Mouse (Mus musculus) MEL (cell line): Measurements from ENCODE around the gene Chrna9. TPM values are rescaled to one million over a fixed set of nuclear protein-coding genes. Genes with fewer than 3 reads are reported as not detected.

Experiments used
- DNase-seq: peaks from one replicate; pipeline ENCODE4 v3.0.0; 2011; ENCODE audit warnings: low read depth, low spot score
- H3K27ac ChIP-seq: 2 replicates; pipeline ENCODE4 v1.5.1; 2012; ENCODE audit warnings: low read depth, mild to moderate bottlenecking, control low read depth, low read length, moderate library complexity; ENCODE audit not compliant: control insufficient read depth
- H3K27me3 ChIP-seq, 2 experiments: fragments of 150-350 bp in 1 of 2; sonication (generic) in 1 of 2; 2 replicates each; pipeline ENCODE4 v1.6.1; 2012; ENCODE audit warnings: low read length in 2 of 2, mild to moderate bottlenecking in 2 of 2, improper control_type of control experiment in 1 of 2, moderate library complexity in 1 of 2; ENCODE audit not compliant: insufficient read depth in 2 of 2, control insufficient read depth in 1 of 2
- H3K36me3 ChIP-seq, 2 experiments: 2 replicates each; pipeline ENCODE4 v1.6.1; 2012 to 2014; ENCODE audit warnings: low read length in 2 of 2, improper control_type of control experiment in 1 of 2, inconsistent platforms in 1 of 2, mild to moderate bottlenecking in 1 of 2; ENCODE audit not compliant: insufficient read depth in 2 of 2, control insufficient read depth in 1 of 2
- H3K4me1 ChIP-seq, 2 experiments: fragments of 150-350 bp in 1 of 2; sonication (generic) in 1 of 2; 2 replicates each; pipeline ENCODE4 v1.6.1; 2012; ENCODE audit warnings: low read length in 2 of 2, improper control_type of control experiment in 1 of 2, mild to moderate bottlenecking in 1 of 2; ENCODE audit not compliant: insufficient read depth in 2 of 2, control insufficient read depth in 1 of 2
- H3K4me3 ChIP-seq, 2 experiments: fragments of 150-350 bp in 1 of 2; sonication (generic) in 1 of 2; 2 replicates each; pipeline ENCODE4 v1.5.1; 2012; ENCODE audit warnings: low read depth in 2 of 2, low read length in 2 of 2, mild to moderate bottlenecking in 2 of 2, moderate library complexity in 2 of 2, control low read depth in 1 of 2, improper control_type of control experiment in 1 of 2; ENCODE audit not compliant: control insufficient read depth in 1 of 2, insufficient read depth in 1 of 2
- H3K79me2 ChIP-seq: 2 replicates; pipeline ENCODE4 v1.6.1; 2012; ENCODE audit warnings: mild to moderate bottlenecking, low read length, moderate library complexity; ENCODE audit not compliant: control insufficient read depth, poor library complexity, insufficient read depth
- H3K9ac ChIP-seq: 2 replicates; pipeline ENCODE4 v1.6.1; 2012; ENCODE audit warnings: low read depth, mild to moderate bottlenecking, control low read depth, low read length, moderate library complexity; ENCODE audit not compliant: control insufficient read depth, poor library complexity, severe bottlenecking
- H3K9me3 ChIP-seq: fragments of 150-350 bp; sonication (generic); replicated peaks from 2 replicates; pipeline ENCODE4 v1.6.1; 2012; ENCODE audit warnings: mild to moderate bottlenecking, low read length, improper control_type of control experiment, moderate library complexity; ENCODE audit not compliant: insufficient read depth
- BHLHE40 ChIP-seq: IDR thresholded peaks from 2 replicates; pipeline ENCODE4 v1.6.1; 2012; ENCODE audit warnings: low read depth, mild to moderate bottlenecking, inconsistent platforms, low read length, improper control_type of control experiment, borderline replicate concordance
- CTCF ChIP-seq, 3 experiments: IDR thresholded peaks in 2 of 3; conservative IDR thresholded peaks in 1 of 3; 2 replicates each; pipeline ENCODE4 v1.5.1; 2011 to 2012; ENCODE audit warnings: low read length in 3 of 3, low read depth in 2 of 3, mild to moderate bottlenecking in 2 of 3, improper control_type of control experiment in 1 of 3, inconsistent platforms in 1 of 3, mixed read lengths in 1 of 3, moderate library complexity in 1 of 3; ENCODE audit not compliant: control insufficient read depth in 1 of 3, insufficient read depth in 1 of 3, poor library complexity in 1 of 3, severe bottlenecking in 1 of 3
- E2F4 ChIP-seq: IDR thresholded peaks from 2 replicates; pipeline ENCODE4 v1.6.1; 2011; ENCODE audit warnings: low read depth, low read length, improper control_type of control experiment, borderline replicate concordance
- ELF1 ChIP-seq: IDR thresholded peaks from 2 replicates; pipeline ENCODE4 v1.6.1; 2014; ENCODE audit warnings: low read depth, mild to moderate bottlenecking, inconsistent platforms, low read length, improper control_type of control experiment, moderate library complexity
- GABPA ChIP-seq: IDR thresholded peaks from 2 replicates; pipeline ENCODE4 v1.6.1; 2012; ENCODE audit warnings: low read depth, mild to moderate bottlenecking, inconsistent platforms, low read length, improper control_type of control experiment, moderate library complexity
- HCFC1 ChIP-seq: IDR thresholded peaks from 2 replicates; pipeline ENCODE4 v1.6.1; 2012; ENCODE audit warnings: low read depth, mild to moderate bottlenecking, inconsistent platforms, low read length, improper control_type of control experiment, moderate library complexity
- JUND ChIP-seq: IDR thresholded peaks from 2 replicates; pipeline ENCODE4 v1.6.1; 2011; ENCODE audit warnings: low read depth, mild to moderate bottlenecking, improper control_type of control experiment, low read length
- KAT2A ChIP-seq: conservative IDR thresholded peaks from 2 replicates; pipeline ENCODE4 v1.6.1; 2012; ENCODE audit warnings: low read depth, low read length, improper control_type of control experiment, inconsistent platforms
- MAFK ChIP-seq: IDR thresholded peaks from 2 replicates; pipeline ENCODE4 v1.6.1; 2011; ENCODE audit warnings: low read depth, mild to moderate bottlenecking, low read length, improper control_type of control experiment, borderline replicate concordance
- MAX ChIP-seq: IDR thresholded peaks from 2 replicates; pipeline ENCODE4 v1.6.1; 2011; ENCODE audit warnings: low read length, improper control_type of control experiment
- MEF2A ChIP-seq: IDR thresholded peaks from 2 replicates; pipeline ENCODE4 v1.6.1; 2014; ENCODE audit warnings: low read depth, mild to moderate bottlenecking, inconsistent platforms, low read length, improper control_type of control experiment; ENCODE audit not compliant: poor library complexity, insufficient replicate concordance, severe bottlenecking; ENCODE audit errors: extremely low read depth
- MYB ChIP-seq: IDR thresholded peaks from 2 replicates; pipeline ENCODE4 v1.6.1; 2011; ENCODE audit warnings: mild to moderate bottlenecking, low read depth, low read length, improper control_type of control experiment
- MYC ChIP-seq: IDR thresholded peaks from 2 replicates; pipeline ENCODE4 v1.6.1; 2011; ENCODE audit warnings: low read depth, mild to moderate bottlenecking, low read length, improper control_type of control experiment, moderate library complexity
- NELFE ChIP-seq: IDR thresholded peaks from 2 replicates; pipeline ENCODE4 v1.6.1; 2011; ENCODE audit warnings: low read depth, low read length, improper control_type of control experiment
- NRF1 ChIP-seq: IDR thresholded peaks from 2 replicates; pipeline ENCODE4 v1.6.1; 2014; ENCODE audit warnings: low read depth, mild to moderate bottlenecking, inconsistent platforms, low read length, improper control_type of control experiment, moderate library complexity; ENCODE audit not compliant: poor library complexity, insufficient read depth, severe bottlenecking
- POLR2AphosphoS5 ChIP-seq: IDR thresholded peaks from 2 replicates; pipeline ENCODE4 v1.6.1; 2012; ENCODE audit warnings: low read depth, borderline replicate concordance, mild to moderate bottlenecking, inconsistent platforms, low read length, moderate library complexity, mixed read lengths
- RAD21 ChIP-seq: IDR thresholded peaks from 2 replicates; pipeline ENCODE4 v1.6.1; 2011; ENCODE audit warnings: mild to moderate bottlenecking, low read depth, low read length, improper control_type of control experiment
- RCOR1 ChIP-seq: IDR thresholded peaks from 2 replicates; pipeline ENCODE4 v1.6.1; 2012; ENCODE audit warnings: low read depth, mild to moderate bottlenecking, inconsistent platforms, low read length, improper control_type of control experiment
- SMC3 ChIP-seq: IDR thresholded peaks from 2 replicates; pipeline ENCODE4 v1.6.1; 2011; ENCODE audit warnings: low read depth, low read length, improper control_type of control experiment
- TAL1 ChIP-seq: IDR thresholded peaks from 2 replicates; pipeline ENCODE4 v1.6.1; 2012; ENCODE audit warnings: mild to moderate bottlenecking, inconsistent platforms, low read length, moderate library complexity, mixed read lengths
- UBTF ChIP-seq: IDR thresholded peaks from 2 replicates; pipeline ENCODE4 v1.6.1; 2012; ENCODE audit warnings: low read depth, mild to moderate bottlenecking, inconsistent platforms, low read length, improper control_type of control experiment, moderate library complexity, borderline replicate concordance; ENCODE audit not compliant: insufficient read depth
- USF1 ChIP-seq: IDR thresholded peaks from 2 replicates; pipeline ENCODE4 v1.6.1; 2014; ENCODE audit warnings: low read depth, mild to moderate bottlenecking, inconsistent platforms, low read length, improper control_type of control experiment, moderate library complexity
- USF2 ChIP-seq, 2 experiments: IDR thresholded peaks; 2 replicates each; pipeline ENCODE4 v1.6.1; 2011 to 2012; ENCODE audit warnings: improper control_type of control experiment in 2 of 2, low read length in 2 of 2, borderline replicate concordance in 1 of 2, inconsistent platforms in 1 of 2, low read depth in 1 of 2, mild to moderate bottlenecking in 1 of 2; ENCODE audit not compliant: insufficient read depth in 1 of 2
- ZC3H11A ChIP-seq: IDR thresholded peaks from 2 replicates; pipeline ENCODE4 v1.6.1; 2012; ENCODE audit warnings: low read depth, mild to moderate bottlenecking, inconsistent platforms, low read length, improper control_type of control experiment
- polyA plus RNA-seq, 2 experiments: library from polyadenylated mRNA; stranded (reverse) in 1 of 2; unstranded in 1 of 2; fragments of >175 nt in 1 of 2; fragments of >200 nt in 1 of 2; gene quantifications; 2 replicates each; pipeline versions ENCODE4 v1.2.1 to v1.2.4; 2012; ENCODE audit warnings: low replicate concordance in 2 of 2, low read depth in 1 of 2; ENCODE audit not compliant: insufficient read length in 2 of 2, insufficient read depth in 1 of 2, missing spikeins in 1 of 2
- total RNA-seq: library from RNA; depleted of rRNA; stranded (reverse); fragments of 300-350 nt; gene quantifications from 2 replicates; pipeline ENCODE4 v1.2.3, GENCODE M21; 2012

Chrna9 gene
- total and polyA plus RNA-seq, 3 experiments, result not detected

DNA sequence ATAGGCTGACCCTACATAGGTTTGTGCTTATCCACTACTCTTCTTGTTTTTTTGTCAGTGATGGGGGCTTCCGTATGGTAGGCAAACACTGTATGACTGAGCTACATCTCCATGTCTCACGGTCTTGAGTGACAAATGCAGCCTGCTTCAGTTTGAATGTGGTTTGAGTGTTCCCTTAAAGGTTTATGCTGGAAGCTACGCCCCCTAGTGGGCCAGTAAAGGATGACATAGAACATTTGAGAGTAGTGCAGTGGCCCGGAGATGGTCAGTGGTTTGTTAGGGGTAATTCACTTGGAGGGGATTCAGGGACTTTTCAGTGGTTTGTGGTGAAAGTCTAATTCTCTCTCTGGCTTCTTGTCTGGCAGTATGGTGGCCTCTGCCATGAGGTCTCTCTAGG is 16.8 kb downstream of the Chrna9 start:
- TF ChIP-seq POLR2AphosphoS5, result no peak
- TF ChIP-seq RAD21, result peak; percentile 76
- TF ChIP-seq UBTF, result no peak
- TF ChIP-seq RCOR1, result no peak
- no peak for TF ChIP-seq USF2 (IDR thresholded peaks at IDR 0.05; ENCODE audit: borderline replicate concordance in 1 of 2, insufficient read depth in 1 of 2, low read depth in 1 of 2, low read length in 2 of 2)
- TF ChIP-seq ZC3H11A, result peak; percentile 67
- no peak for TF ChIP-seq USF1
- no peak for TF ChIP-seq MYB
- TF ChIP-seq MAX, result no peak
- TF ChIP-seq MEF2A, result no peak
- no peak for TF ChIP-seq MYC
- no peak for TF ChIP-seq ELF1
- no peak for TF ChIP-seq JUND
- TF ChIP-seq GABPA, result no peak
- TF ChIP-seq TAL1, result no peak
- TF ChIP-seq NELFE, result no peak
- no peak for TF ChIP-seq NRF1
- no peak for TF ChIP-seq KAT2A
- no peak for TF ChIP-seq MAFK
- TF ChIP-seq BHLHE40, result no peak
- TF ChIP-seq HCFC1, result no peak
- peak; percentile 54 to 90 (median 68) for TF ChIP-seq CTCF (IDR thresholded peaks at IDR 0.05 in 2 of 3, conservative IDR thresholded peaks at IDR 0.05 in 1 of 3; ENCODE audit: control insufficient read depth in 1 of 3, insufficient read depth in 1 of 3, low read depth in 2 of 3, low read length in 3 of 3, poor library complexity in 1 of 3, severe bottlenecking in 1 of 3)
- peak; percentile 85 for TF ChIP-seq SMC3
- TF ChIP-seq E2F4, result no peak
- no peak overlapping the region for H3K4me3 ChIP-seq
- H3K9me3 ChIP-seq, result no peaks in the 10 kb centered on the region
- H3K9ac ChIP-seq, result no peak overlapping the region
- H3K27me3 ChIP-seq, result no peaks in the 10 kb centered on the region
- H3K36me3 ChIP-seq, result peaks cover 0 to 3% of the 10 kb centered on the region in 2 experiments; a peak in 2 of 4 replicates
- H3K79me2 ChIP-seq, result no peaks in the 10 kb centered on the region; the same call in 1 of the 2 replicates
- H3K4me1 ChIP-seq, result peaks cover 0 to 7% of the 10 kb centered on the region in 2 experiments; a peak in 2 of 4 replicates
- peak; percentile 84 for DNase-seq
- H3K27ac ChIP-seq, result no peak overlapping the region
